In the genomic region with DNA sequence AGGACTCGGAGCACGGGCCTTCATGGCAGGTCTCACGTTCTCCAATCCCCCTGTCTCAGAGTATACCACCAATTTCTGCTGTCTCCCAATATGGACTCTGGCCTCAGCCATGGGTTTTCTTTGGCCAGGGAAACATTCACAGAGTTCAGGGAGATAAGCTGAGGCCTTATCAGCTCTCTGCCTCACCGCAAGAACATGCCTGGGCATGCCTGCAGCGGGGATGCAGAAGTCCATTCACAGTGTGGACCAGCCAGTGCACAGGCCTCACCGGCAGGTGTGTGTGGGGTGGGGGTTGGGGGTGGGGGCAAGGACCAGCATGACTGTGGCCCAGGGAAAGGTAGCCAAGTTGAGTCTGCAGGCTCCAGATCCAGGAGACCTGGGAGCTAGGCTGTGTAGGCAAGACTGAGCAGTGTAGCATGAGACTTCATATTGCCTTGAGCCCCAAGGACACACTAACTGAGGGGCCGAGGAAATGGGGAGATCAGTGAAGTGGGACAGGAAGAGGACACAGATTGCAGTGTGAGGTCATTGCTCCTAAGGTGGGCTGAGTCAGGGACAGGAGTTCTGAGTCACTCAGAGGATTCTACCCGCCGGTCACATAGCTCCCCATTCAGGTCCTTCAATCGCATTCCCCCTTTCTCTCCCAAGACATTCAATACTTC, we compare ENCODE assay signal across 13 mouse cellular contexts. TPM values are rescaled to one million over a fixed set of nuclear protein-coding genes. Genes with fewer than 3 reads are reported as not detected.
DNase-seq lines count a peak whose midpoint lies in the region; ATAC-seq and TF ChIP-seq lines count a peak whose summit lies in the region.
"Had no signal": no experiment of that assay in that cellular context is flagged by ENCODE, and none has a peak within 500 bp of the region (broad histone marks: within the 10 kb centered on the region; RNA-seq: fewer than 3 reads in every experiment).

No protein-coding gene starts in this region.

- H3K9me3 ChIP-seq in heart, embryonic 10.5 days, result no peaks in the 10 kb centered on the region
- H3K9me3 ChIP-seq in ES-Bruce4 (replicated peaks; ENCODE audit: control insufficient read depth, insufficient read depth, low read length, poor library complexity, severe bottlenecking), result no peaks in the 10 kb centered on the region
- no peaks in the 10 kb centered on the region for H3K9me3 ChIP-seq in intestine, embryonic 14.5 days (ENCODE audit: control insufficient read depth, low read length)
- H3K9me3 ChIP-seq: embryonic facial prominence, embryonic 13.5 days; heart, embryonic 15.5 days; midbrain, embryonic 15.5 days had no signal

- intact Hi-C loops in heart, postnatal 10 days (cut with DNase I), result no loop called here

- peak overlapping the region; percentile 84 for H3K27ac ChIP-seq in heart, embryonic 10.5 days
- peak overlapping the region; percentile 20; the same call in 1 of the 2 replicates for H3K27ac ChIP-seq in ES-Bruce4 (ENCODE audit: insufficient read depth, low read length)
- H3K27ac ChIP-seq in intestine, embryonic 14.5 days (ENCODE audit: low read depth), result peak overlapping the region; percentile 51
- H3K27ac ChIP-seq: embryonic facial prominence, embryonic 13.5 days; heart, embryonic 15.5 days; midbrain, embryonic 15.5 days had no signal

- H3K27me3 ChIP-seq in heart, embryonic 10.5 days (ENCODE audit: insufficient read depth, poor library complexity, severe bottlenecking), result no peaks in the 10 kb centered on the region
- no peaks in the 10 kb centered on the region for H3K27me3 ChIP-seq in ES-Bruce4 (ENCODE audit: control insufficient read depth, insufficient read depth, low read length, poor library complexity, severe bottlenecking)
- H3K27me3 ChIP-seq in intestine, embryonic 14.5 days (replicated peaks; ENCODE audit: control insufficient read depth, insufficient read depth, low read length), result no peaks in the 10 kb centered on the region
- H3K27me3 ChIP-seq: embryonic facial prominence, embryonic 13.5 days; heart, embryonic 15.5 days; midbrain, embryonic 15.5 days had no signal

- ATAC-seq in intestine, embryonic 14.5 days (replicated peaks; ENCODE audit: low FRiP score, low TSS enrichment, low read depth), result peak; percentile 55; the same call in 1 of the 2 replicates
- ATAC-seq in megakaryocyte-erythroid progenitor cell, adult 5-6 weeks (replicated peaks; ENCODE audit: low FRiP score, low TSS enrichment, poor library complexity, severe bottlenecking), result peak; percentile 51
- no peak for ATAC-seq in frontal cortex, adult (ENCODE audit: low TSS enrichment)
- ATAC-seq: activated CD4-positive, CD25-positive, alpha-beta regulatory T cell, adult 4 months; inflammation-experienced regulatory T-cells, adult 6 months; midbrain, embryonic 15.5 days had no signal

- no peak for TF ChIP-seq CTCF in ES-Bruce4 (IDR thresholded peaks at IDR 0.05; ENCODE audit: low read depth, low read length)

- H3K4me2 ChIP-seq in intestine, embryonic 14.5 days (ENCODE audit: low read length), result no peak overlapping the region
- H3K4me2 ChIP-seq: embryonic facial prominence, embryonic 13.5 days; heart, embryonic 15.5 days; midbrain, embryonic 15.5 days had no signal

- 58% methylated on average over 10 of the region's 10 CpGs for WGBS in heart, embryonic 10.5 days
- WGBS in intestine, embryonic 14.5 days, result 78% methylated on average over 10 of the region's 10 CpGs

- TF ChIP-seq EP300 in ES-Bruce4 (IDR thresholded peaks at IDR 0.05; ENCODE audit: insufficient read depth, low read depth, low read length), result peak; percentile 66; the same call in 1 of the 2 replicates

- 0 out of 2 replicates have a peak overlapping the region, but pooled peaks have one; percentile 24 for H3K4me3 ChIP-seq in heart, embryonic 10.5 days
- H3K4me3 ChIP-seq in ES-Bruce4 (ENCODE audit: low read depth, low read length), result no peak overlapping the region
- H3K4me3 ChIP-seq in intestine, embryonic 14.5 days (ENCODE audit: low read depth, low read length), result no peak overlapping the region
- H3K4me3 ChIP-seq: embryonic facial prominence, embryonic 13.5 days; heart, embryonic 15.5 days; midbrain, embryonic 15.5 days had no signal

- peak; percentile 87 for DNase-seq in heart, embryonic 10.5 days (ENCODE audit: low spot score)
- no peak for DNase-seq in heart, postnatal 10 days
- DNase-seq in intestine, embryonic 14.5 days (ENCODE audit: low spot score), result no peak
- no peak for DNase-seq in spleen, adult 12 weeks (ENCODE audit: low spot score)
- no peak for DNase-seq in thymus, postnatal 0 days (ENCODE audit: low spot score)

- H3K4me1 ChIP-seq in heart, embryonic 10.5 days, result peaks cover 27% of the 10 kb centered on the region
- peaks cover 3% of the 10 kb centered on the region for H3K4me1 ChIP-seq in ES-Bruce4 (ENCODE audit: control insufficient read depth, insufficient read depth, low read length)
- H3K4me1 ChIP-seq in intestine, embryonic 14.5 days (replicated peaks; ENCODE audit: control insufficient read depth, insufficient read depth, low read length), result peaks cover 8% of the 10 kb centered on the region; the same call in 1 of the 2 replicates

- no peaks in the 10 kb centered on the region for H3K36me3 ChIP-seq in heart, embryonic 10.5 days
- no peaks in the 10 kb centered on the region for H3K36me3 ChIP-seq in ES-Bruce4 (ENCODE audit: control insufficient read depth, insufficient read depth, low read length, poor library complexity, severe bottlenecking)
- no peaks in the 10 kb centered on the region for H3K36me3 ChIP-seq in intestine, embryonic 14.5 days (ENCODE audit: control insufficient read depth, insufficient read depth, low read length)
- H3K36me3 ChIP-seq: embryonic facial prominence, embryonic 13.5 days; heart, embryonic 15.5 days; midbrain, embryonic 15.5 days had no signal

- H3K9ac ChIP-seq in ES-Bruce4 (ENCODE audit: low read depth, poor library complexity, severe bottlenecking), result no peak overlapping the region
- H3K9ac ChIP-seq in intestine, embryonic 14.5 days (ENCODE audit: low read length), result no peak overlapping the region
- H3K9ac ChIP-seq: embryonic facial prominence, embryonic 13.5 days; heart, embryonic 15.5 days; midbrain, embryonic 15.5 days had no signal

- TF ChIP-seq POLR2A in ES-Bruce4 (IDR thresholded peaks at IDR 0.05; ENCODE audit: insufficient read depth, low read length), result no peak

RNA-seq across cellular contexts. Expression of a gene that starts 7.3 kb away (rescaled TPM):
- 0.18 TPM in 1 of 2 replicates, not detected in the other for polyA plus RNA-seq in heart, embryonic 10.5 days (2016; fragmentation: Nextera tagmentation; extraction: Ambion mirVana)
- total RNA-seq in heart, postnatal 10 days (2021), result not detected
- polyA plus RNA-seq in ES-Bruce4 (2011; ENCODE audit: insufficient read depth, insufficient read length, low read depth, missing spikeins), result not detected in 2 replicates
- 1.1 and 1.6 TPM in 2 replicates for polyA plus RNA-seq in intestine, embryonic 14.5 days (2014; fragmentation: Nextera tagmentation; extraction: Ambion mirVana)
- total RNA-seq in megakaryocyte-erythroid progenitor cell, adult 5-6 weeks (2014; fragmentation: Nextera tagmentation), result not detected in 2 replicates
- total RNA-seq in megakaryocyte-erythroid progenitor cell, adult 5-6 weeks (2017), result not detected in 2 replicates
- polyA plus RNA-seq in thymus, postnatal 0 days (2015; fragmentation: Nextera tagmentation; extraction: Ambion mirVana), result not detected in 2 replicates
- polyA plus RNA-seq: heart, embryonic 15.5 days had no signal

RNA-seq across cellular contexts. Expression of a gene that starts 28.5 kb away (rescaled TPM):
- 0.59 and 1.7 TPM in 2 replicates for polyA plus RNA-seq in heart, embryonic 10.5 days (2016; fragmentation: Nextera tagmentation; extraction: Ambion mirVana)
- total RNA-seq in heart, postnatal 10 days (2021), result 1 to 10 TPM; 2.0 to 2.2 TPM
- polyA plus RNA-seq in ES-Bruce4 (2011; ENCODE audit: insufficient read depth, insufficient read length, low read depth, missing spikeins), result 0.16 TPM in 1 of 2 replicates, not detected in the other
- polyA plus RNA-seq in intestine, embryonic 14.5 days (2014; fragmentation: Nextera tagmentation; extraction: Ambion mirVana), result 1.3 and 1.7 TPM in 2 replicates
- 0.61 and 0.87 TPM in 2 replicates for total RNA-seq in megakaryocyte-erythroid progenitor cell, adult 5-6 weeks (2014; fragmentation: Nextera tagmentation)
- total RNA-seq in megakaryocyte-erythroid progenitor cell, adult 5-6 weeks (2017), result 0.50 TPM in 1 of 2 replicates, not detected in the other
- polyA plus RNA-seq in thymus, postnatal 0 days (2015; fragmentation: Nextera tagmentation; extraction: Ambion mirVana), result 17.5 and 19.5 TPM in 2 replicates

RNA-seq across cellular contexts. Expression of a gene that starts 47.5 kb away (rescaled TPM):
- polyA plus RNA-seq in heart, embryonic 10.5 days (2016; fragmentation: Nextera tagmentation; extraction: Ambion mirVana), result 66.3 and 93.4 TPM in 2 replicates
- total RNA-seq in heart, postnatal 10 days (2021), result 10 to 100 TPM; 44.2 to 48.1 TPM
- polyA plus RNA-seq in ES-Bruce4 (2011; ENCODE audit: insufficient read depth, insufficient read length, low read depth, missing spikeins), result 182 and 223 TPM in 2 replicates
- polyA plus RNA-seq in intestine, embryonic 14.5 days (2014; fragmentation: Nextera tagmentation; extraction: Ambion mirVana), result 89.6 and 96.3 TPM in 2 replicates
- 184 and 223 TPM in 2 replicates for total RNA-seq in megakaryocyte-erythroid progenitor cell, adult 5-6 weeks (2014; fragmentation: Nextera tagmentation)
- total RNA-seq in megakaryocyte-erythroid progenitor cell, adult 5-6 weeks (2017), result 419 and 570 TPM in 2 replicates
- 124 and 132 TPM in 2 replicates for polyA plus RNA-seq in thymus, postnatal 0 days (2015; fragmentation: Nextera tagmentation; extraction: Ambion mirVana)

RNA-seq across cellular contexts. Expression of a gene that starts 53.5 kb away (rescaled TPM):
- polyA plus RNA-seq in heart, embryonic 10.5 days (2016; fragmentation: Nextera tagmentation; extraction: Ambion mirVana), result 16.3 and 20.3 TPM in 2 replicates
- total RNA-seq in heart, postnatal 10 days (2021), result 100 to 1,000 TPM; 213 to 228 TPM
- 51.7 and 66.3 TPM in 2 replicates for polyA plus RNA-seq in ES-Bruce4 (2011; ENCODE audit: insufficient read depth, insufficient read length, low read depth, missing spikeins)
- polyA plus RNA-seq in intestine, embryonic 14.5 days (2014; fragmentation: Nextera tagmentation; extraction: Ambion mirVana), result 19.9 and 20.4 TPM in 2 replicates
- total RNA-seq in megakaryocyte-erythroid progenitor cell, adult 5-6 weeks (2014; fragmentation: Nextera tagmentation), result 19.9 and 20.9 TPM in 2 replicates
- total RNA-seq in megakaryocyte-erythroid progenitor cell, adult 5-6 weeks (2017), result 41.5 and 44.8 TPM in 2 replicates
- 16.2 and 20.0 TPM in 2 replicates for polyA plus RNA-seq in thymus, postnatal 0 days (2015; fragmentation: Nextera tagmentation; extraction: Ambion mirVana)

Comparison
In these comparisons a context has a peak if more than half of its experiments do, and no peak if none do; other contexts are left out.
1. H3K27ac ChIP-seq: peak in every context shown above with its lines; median percentile 84 in heart, embryonic 10.5 days; 51 in intestine, embryonic 14.5 days; 20 in ES-Bruce4.